Mouse (Mus musculus) liver, adult (tissue): Measurements from ENCODE around the gene 9130019O22Rik.

Experiments used
- GATA4 ChIP-seq: IDR thresholded peaks from 2 replicates; pipeline ENCODE4 v1.6.1; 2014; ENCODE audit warnings: mild to moderate bottlenecking, low read length; ENCODE audit not compliant: insufficient replicate concordance

The 9130019O22Rik gene

GRCm38 (mm10) chr7:127391538-127391937 is 4.6 kb upstream of the 9130019O22Rik start:
- no peak for TF ChIP-seq GATA4

- no peak for TF ChIP-seq GATA4
Measured at GRCm38 (mm10) chr7:127390306-127390705, 3.3 kb upstream of the 9130019O22Rik start.

DNA sequence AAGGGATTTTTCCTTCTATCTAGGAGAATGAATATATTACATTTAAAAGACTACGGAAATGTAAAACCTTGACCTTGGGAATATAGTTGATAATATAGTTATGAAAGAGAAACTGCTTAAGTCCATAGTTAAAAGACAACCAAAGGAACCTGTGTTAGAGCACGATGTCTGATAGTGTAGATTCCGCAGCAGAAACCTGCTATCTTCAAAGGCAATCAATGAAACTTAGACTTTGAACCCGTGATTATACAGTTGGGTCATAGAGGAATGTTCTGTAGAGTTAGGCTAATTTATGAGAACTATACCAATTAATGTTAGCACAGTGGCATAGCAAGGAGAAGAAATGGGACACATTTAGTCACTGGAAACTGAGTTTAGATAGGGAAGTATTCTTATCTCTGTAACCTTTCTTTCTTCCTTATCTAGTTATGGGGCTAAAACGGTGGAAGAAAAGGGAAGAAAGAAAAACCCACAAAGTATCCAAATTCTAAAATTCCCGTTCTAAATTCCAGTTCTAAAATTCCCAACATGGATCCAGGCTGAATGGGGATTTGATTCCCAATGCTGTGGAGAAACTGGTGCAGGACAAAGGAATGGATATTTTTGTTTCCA is 8.6 kb downstream of the 9130019O22Rik start:
- TF ChIP-seq GATA4, result peak; percentile 76

- peak; percentile 7; the same call in 1 of the 2 replicates for TF ChIP-seq GATA4
Measured at GRCm38 (mm10) chr7:127375271-127376245, 11.4 kb downstream of the 9130019O22Rik start, which contains the start of gene Zfp747. Gene Zfp747, minus strand, starts transcription at chr7:127376050.

DNA sequence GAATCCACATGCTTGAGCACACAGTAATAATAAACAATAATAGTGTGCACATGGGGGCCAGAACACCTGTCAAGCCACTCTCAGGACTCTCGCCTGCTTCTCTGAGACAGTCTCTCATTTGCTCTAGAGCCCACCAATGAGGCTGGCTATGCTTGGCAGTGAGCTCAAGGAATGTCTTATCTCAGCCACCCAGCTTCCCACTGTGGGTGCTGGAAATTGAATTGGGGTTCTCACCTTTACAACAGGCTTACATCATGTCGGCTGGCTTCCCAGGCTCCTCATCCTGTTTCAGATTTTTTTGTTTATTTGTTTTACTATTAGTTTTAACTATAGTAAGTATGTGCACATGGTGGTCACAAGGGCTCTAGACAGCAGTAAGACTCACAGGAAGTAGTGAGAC is 15.8 kb downstream of the 9130019O22Rik start:
- TF ChIP-seq GATA4, result no peak

DNA sequence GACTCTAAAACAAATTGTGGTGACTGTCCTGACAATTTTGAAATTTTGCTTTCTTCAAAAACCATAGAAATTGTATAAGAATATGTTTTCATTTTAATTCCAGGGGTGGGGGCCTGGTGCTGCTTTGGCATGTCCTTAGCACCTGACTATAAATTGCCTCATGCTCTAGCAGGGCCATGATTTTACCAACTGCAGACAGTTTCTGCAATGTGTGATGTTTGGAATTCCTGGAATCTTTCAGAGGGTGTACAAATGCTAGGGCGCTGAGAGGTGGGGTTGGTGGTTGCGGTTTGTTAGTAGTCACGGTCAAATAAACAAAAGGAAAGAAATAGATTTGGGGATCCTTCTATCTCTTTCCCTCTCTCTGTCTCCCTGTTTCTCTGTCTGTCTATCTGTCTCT is 20.7 kb downstream of the 9130019O22Rik start:
- no peak for TF ChIP-seq GATA4

GRCm38 (mm10) chr7:127364166-127364565 is 22.8 kb downstream of the 9130019O22Rik start:
- no peak for TF ChIP-seq GATA4

DNA sequence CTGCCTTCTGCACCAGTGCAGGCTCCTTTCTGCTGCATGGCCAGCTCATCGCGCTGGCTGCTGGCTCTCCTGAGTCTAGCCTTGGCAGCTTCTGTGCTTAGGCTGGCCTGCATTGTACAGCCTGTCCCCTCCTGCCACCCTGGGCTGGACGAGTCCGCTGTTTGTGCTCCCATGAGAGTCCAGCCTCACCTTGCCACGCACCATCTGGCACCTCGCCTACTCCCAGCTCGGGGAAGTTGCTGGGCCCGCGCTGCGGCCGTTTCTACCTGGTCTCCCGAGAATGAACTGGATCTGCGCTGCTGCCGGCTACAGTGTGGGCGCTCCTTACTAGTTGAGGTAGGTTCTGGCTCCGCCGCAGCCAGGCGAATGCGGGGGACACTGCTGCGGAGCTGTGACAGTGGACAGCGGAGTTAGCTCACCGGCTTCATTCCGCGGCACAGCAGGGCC is 23.5 kb downstream of the 9130019O22Rik start:
- no peak for TF ChIP-seq GATA4

GRCm38 (mm10) chr7:127361449-127361848 is 25.5 kb downstream of the 9130019O22Rik start:
- TF ChIP-seq GATA4, result no peak

GRCm38 (mm10) chr7:127360265-127360664 is 26.7 kb downstream of the 9130019O22Rik start:
- no peak for TF ChIP-seq GATA4

DNA sequence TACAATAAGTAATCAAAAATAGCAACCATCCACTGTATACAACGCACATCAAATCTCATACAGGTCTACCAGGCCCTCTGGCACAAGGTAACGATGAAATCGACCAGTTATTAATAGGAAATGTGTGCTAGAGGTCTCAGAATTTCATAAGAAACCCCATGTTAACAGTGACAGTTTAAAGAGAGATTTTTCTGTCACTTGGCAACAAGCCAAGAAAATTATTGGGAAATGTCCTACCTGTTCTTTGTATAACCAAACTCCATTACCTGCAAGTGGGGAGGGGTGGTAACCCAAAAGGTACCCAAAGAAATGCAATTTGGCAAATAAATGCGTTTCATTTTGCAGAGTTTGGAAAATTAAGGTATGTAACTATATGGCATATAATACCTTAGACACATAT is 28.5 kb downstream of the 9130019O22Rik start:
- TF ChIP-seq GATA4, result no peak

- no peak for TF ChIP-seq GATA4
Measured at GRCm38 (mm10) chr7:127357871-127358270, 29.1 kb downstream of the 9130019O22Rik start.

DNA sequence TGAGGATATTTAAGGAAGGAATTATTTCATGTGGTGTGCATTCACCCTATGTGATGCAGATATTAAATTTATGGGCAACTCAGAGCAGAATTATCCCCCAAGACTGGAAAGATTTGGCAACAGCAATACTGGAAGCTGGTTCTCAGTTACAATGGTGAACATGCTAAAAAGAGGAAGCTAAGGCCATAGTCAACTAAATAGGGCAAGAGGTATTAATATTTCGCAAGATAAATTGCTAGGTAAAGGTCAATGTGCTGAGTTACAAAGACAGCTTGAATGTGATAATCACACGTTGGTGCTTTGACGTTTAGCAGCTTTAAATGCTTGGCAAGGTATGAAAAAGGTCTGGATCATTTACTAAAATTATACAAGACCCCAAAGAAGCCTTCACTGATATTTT is 31.2 kb downstream of the 9130019O22Rik start:
- no peak for TF ChIP-seq GATA4

GRCm38 (mm10) chr7:127351230-127352004 is 35.5 kb downstream of the 9130019O22Rik start:
- TF ChIP-seq GATA4, result no peak

DNA sequence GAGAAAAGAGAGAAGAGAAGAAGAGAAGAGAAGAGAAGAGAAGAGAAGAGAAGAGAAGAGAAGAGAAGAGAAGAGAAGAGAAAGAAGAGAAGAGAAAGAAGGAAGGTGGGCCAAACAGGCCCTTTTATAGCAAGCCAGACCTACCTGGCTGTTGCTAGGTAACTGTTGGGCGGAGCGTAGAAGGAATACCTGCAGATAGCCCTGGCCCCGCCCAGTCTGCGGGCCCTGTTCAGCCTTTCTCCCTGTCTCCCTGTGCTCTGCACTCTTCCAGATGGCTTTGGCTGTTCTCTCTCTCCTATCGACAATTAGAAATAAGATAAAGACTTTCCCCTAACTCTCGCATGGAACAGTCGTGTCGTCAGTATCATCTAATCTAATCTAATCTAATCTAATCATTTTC is 40.3 kb downstream of the 9130019O22Rik start:
- TF ChIP-seq GATA4, result no peak
